Mouse (Mus musculus) liver, embryonic 11.5 days (tissue): ENCODE data around the gene Dusp28. TPM values are rescaled to one million over a fixed set of nuclear protein-coding genes. Genes with fewer than 3 reads are reported as not detected.
A peak's percentile ranks its signal among the peaks of the same experiment; 100 is the strongest.

Source experiments
- ATAC-seq: fragments of 200-750 bp; cut with Nextera tagmentation; replicated peaks from 2 replicates; pipeline ENCODE4 v1.8.0; 2017; ENCODE audit warnings: moderate number of reproducible peaks, mild to moderate bottlenecking, moderate TSS enrichment, moderate library complexity; ENCODE audit not compliant: low FRiP score
- DNase-seq: peaks from one replicate; pipeline ENCODE4 v3.0.0-alpha.2; 2017; ENCODE audit warnings: low spot score
- H3K27ac ChIP-seq: fragments of 300-500 bp; sonication (generic); 2 replicates; pipeline ENCODE4 v1.5.1; 2014; ENCODE audit warnings: mild to moderate bottlenecking, low read depth, low read length, control low read depth
- H3K27me3 ChIP-seq: fragments of 300-500 bp; sonication (generic); replicated peaks from 2 replicates; pipeline ENCODE4 v1.6.1; 2014; ENCODE audit warnings: low read length, mixed read lengths; ENCODE audit not compliant: control insufficient read depth, insufficient read depth
- H3K36me3 ChIP-seq: fragments of 300-500 bp; sonication (generic); 2 replicates; pipeline ENCODE4 v1.6.1; 2014; ENCODE audit warnings: mild to moderate bottlenecking, low read length, moderate library complexity, mixed read lengths; ENCODE audit not compliant: control insufficient read depth, insufficient read depth
- H3K4me1 ChIP-seq: fragments of 300-500 bp; sonication (generic); replicated peaks from 2 replicates; pipeline ENCODE4 v1.6.1; 2014; ENCODE audit warnings: low read length, mixed read lengths; ENCODE audit not compliant: control insufficient read depth, insufficient read depth
- H3K4me2 ChIP-seq: fragments of 300-500 bp; sonication (generic); 2 replicates; pipeline ENCODE4 v1.6.1; 2014; ENCODE audit warnings: mild to moderate bottlenecking, control low read depth, moderate library complexity
- H3K4me3 ChIP-seq: fragments of 300-500 bp; sonication (generic); 2 replicates; pipeline ENCODE4 v1.5.1; 2014; ENCODE audit warnings: low read depth, low read length, control low read depth
- H3K9ac ChIP-seq: fragments of 300-500 bp; sonication (generic); 2 replicates; pipeline ENCODE4 v1.6.1; 2014; ENCODE audit warnings: low read depth, low read length, control low read depth
- H3K9me3 ChIP-seq: fragments of 300-500 bp; sonication (generic); 2 replicates; pipeline ENCODE4 v1.6.1; 2016; ENCODE audit warnings: low read length, inconsistent platforms, mixed read lengths; ENCODE audit not compliant: control insufficient read depth
- WGBS: fragments of 180-500 bp; shearing (Covaris S2); extraction: QIAGEN DNeasy Blood & Tissue Kit; methylation state at CpG from one replicate; pipeline ENCODE4 v1.1.7; 2014; 5-methylcytosine and 5-hydroxymethylcytosine counted together
- polyA plus RNA-seq: library from polyadenylated mRNA; unstranded; fragments of >200 nt; fragmentation: Nextera tagmentation; extraction: Ambion mirVana; gene quantifications from 2 replicates; pipeline ENCODE4 v1.2.1, GENCODE M21; 2014

The Dusp28 gene
- polyA plus RNA-seq, 1 experiment from 2014 or later, result 10.7 TPM

GRCm38 (mm10) chr1:92930171-92930706 is 23.5 kb downstream of the Dusp28 start:
- ATAC-seq, result no peak
- no peaks in the 10 kb centered on the region for H3K36me3 ChIP-seq
- no peak overlapping the region for H3K4me2 ChIP-seq
- 21% methylated on average over 1 of the region's 1 CpGs for WGBS
- peaks cover 7% of the 10 kb centered on the region; the same call in 1 of the 2 replicates for H3K4me1 ChIP-seq
- no peak overlapping the region for H3K9ac ChIP-seq
- H3K9me3 ChIP-seq, result no peaks in the 10 kb centered on the region
- no peak for DNase-seq
- H3K27ac ChIP-seq, result no peak overlapping the region
- H3K27me3 ChIP-seq, result no peaks in the 10 kb centered on the region
- H3K4me3 ChIP-seq, result no peak overlapping the region

DNA sequence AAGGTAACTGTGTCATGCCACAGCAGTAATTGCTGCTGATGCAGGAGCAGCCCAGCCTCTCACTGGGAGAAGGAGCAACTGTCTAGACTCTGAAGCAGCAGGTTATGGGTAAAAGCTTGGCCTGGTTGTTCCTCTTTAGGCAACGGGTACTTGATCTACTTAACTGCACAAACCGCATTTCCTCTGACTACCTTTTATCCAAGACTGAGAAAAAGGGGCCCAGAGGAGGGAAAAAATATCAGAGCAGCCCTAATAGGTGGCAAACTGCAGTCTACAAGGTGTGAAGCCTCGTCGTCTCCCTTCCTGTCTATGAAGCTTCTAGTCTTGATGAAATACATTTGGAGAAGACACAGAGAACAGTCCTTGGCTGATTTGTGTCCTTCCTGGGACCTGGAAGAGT is 26.8 kb downstream of the Dusp28 start:
- no peaks in the 10 kb centered on the region for H3K27me3 ChIP-seq
- H3K9ac ChIP-seq, result peak overlapping the region; percentile 72
- no peak for DNase-seq
- H3K36me3 ChIP-seq, result no peaks in the 10 kb centered on the region
- peak overlapping the region; percentile 83 for H3K4me2 ChIP-seq
- peak overlapping the region; percentile 96 for H3K27ac ChIP-seq
- no peaks in the 10 kb centered on the region for H3K9me3 ChIP-seq
- no peak for ATAC-seq
- WGBS, result 73% methylated on average over 4 of the region's 4 CpGs
- H3K4me1 ChIP-seq, result peaks cover 10% of the 10 kb centered on the region; the same call in 1 of the 2 replicates
- H3K4me3 ChIP-seq, result peak overlapping the region; percentile 84

DNA sequence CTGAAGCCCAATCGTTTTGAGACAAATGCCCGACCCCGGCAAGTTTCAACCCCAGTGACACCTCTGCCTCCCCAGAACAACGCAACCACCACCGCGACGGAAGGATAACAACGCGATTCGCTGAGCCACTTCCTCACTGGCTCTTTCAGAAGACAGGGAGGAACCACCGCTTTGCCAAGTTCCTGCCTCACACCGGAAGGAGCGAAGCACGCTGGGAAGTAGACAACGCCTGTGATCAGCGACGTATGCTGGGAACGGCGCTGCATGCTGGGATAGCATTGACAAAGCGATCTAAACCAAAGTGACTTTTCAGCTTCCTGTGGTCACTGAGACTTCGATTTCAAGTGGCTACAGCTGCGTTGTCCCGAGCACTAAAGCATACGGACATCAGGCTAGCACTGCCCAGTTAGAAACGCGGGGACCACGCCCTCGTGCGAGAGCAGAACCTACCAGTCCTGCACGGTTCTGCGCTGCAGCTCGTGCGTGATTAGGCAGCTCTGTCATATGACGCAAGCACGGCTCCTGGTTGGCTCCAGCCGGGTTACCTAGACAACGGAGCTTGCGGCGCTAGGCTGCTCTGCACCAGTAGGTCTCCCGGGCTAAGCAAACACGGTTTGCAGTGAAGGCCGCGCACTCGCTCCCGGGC is 27.5 kb downstream of the Dusp28 start, which contains the start of gene Capn10:
Gene Capn10 (plus strand): TSS at position 195 of the 646 bp plus-strand sequence.
- peak within 1 kb of the TSS; percentile 72 for H3K9ac ChIP-seq

GRCm38 (mm10) chr1:92935054-92935962 is 28.5 kb downstream of the Dusp28 start:
- Histone ChIP-seq H3K4me1 (peaks cover 10% of the 10 kb centered on the region; the same call in 1 of the 2 replicates), H3K4me2 (peak overlapping the region; percentile 83), H3K4me3 (peak overlapping the region; percentile 84), H3K27me3 (no peaks in the 10 kb centered on the region), H3K9me3 (no peaks in the 10 kb centered on the region), H3K36me3 (peaks cover 6% of the 10 kb centered on the region; the same call in 1 of the 2 replicates), H3K27ac (peak overlapping the region; percentile 96), H3K9ac (peak overlapping the region; percentile 69)
- ATAC-seq (no peak), DNase-seq (no peak)
- WGBS, result 18% methylated on average over 10 of the region's 10 CpGs

More for the DNA sequence above, 27.5 kb downstream of the Dusp28 start, which contains the start of gene Capn10:
- DNase-seq (peak; percentile 93), ATAC-seq (peak; percentile 100)
- Histone ChIP-seq H3K4me3 (peak within 1 kb of the TSS; percentile 84), H3K4me2 (peak within 1 kb of the TSS; percentile 83), H3K27ac (peak within 1 kb of the TSS; percentile 96), H3K9me3 (no peaks in the 10 kb centered on the region), H3K36me3 (peaks cover 2% of the 10 kb centered on the region; the same call in 1 of the 2 replicates), H3K4me1 (peaks cover 10% of the 10 kb centered on the region; the same call in 1 of the 2 replicates), H3K27me3 (no peaks in the 10 kb centered on the region)
- under 1% methylated on average over 45 of the region's 45 CpGs for WGBS

DNA sequence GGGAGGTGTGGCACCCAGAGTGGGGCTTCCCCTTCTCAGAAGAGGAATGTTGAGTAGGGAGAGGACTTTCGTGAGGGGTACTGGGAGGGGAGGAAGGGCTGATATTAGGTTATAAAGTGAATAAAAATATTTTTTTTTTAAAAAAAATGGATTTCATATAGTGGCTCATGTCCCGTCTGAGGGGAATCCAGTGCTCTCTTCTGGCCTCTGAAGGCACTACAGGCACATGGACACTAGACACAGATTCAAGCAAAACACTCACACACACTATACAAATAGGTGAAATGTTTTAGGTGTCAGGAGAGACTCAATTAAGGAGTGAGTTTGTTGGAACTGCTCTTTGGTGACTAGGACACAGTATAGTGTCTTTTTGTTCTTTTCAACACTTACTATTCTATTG is 29.2 kb downstream of the Dusp28 start:
- H3K4me1 ChIP-seq, result peaks cover 10% of the 10 kb centered on the region; the same call in 1 of the 2 replicates
- 54% methylated on average over 2 of the region's 2 CpGs for WGBS
- ATAC-seq (no peak), DNase-seq (no peak)
- H3K36me3 ChIP-seq, result peaks cover 8% of the 10 kb centered on the region; the same call in 1 of the 2 replicates
- no peaks in the 10 kb centered on the region for H3K9me3 ChIP-seq
- no peak overlapping the region for H3K27ac ChIP-seq
- H3K4me2 ChIP-seq, result peak overlapping the region; percentile 83
- H3K9ac ChIP-seq, result no peak overlapping the region
- H3K27me3 ChIP-seq, result no peaks in the 10 kb centered on the region
- no peak overlapping the region for H3K4me3 ChIP-seq

- no peak overlapping the region for H3K4me3 ChIP-seq
- peaks cover 8% of the 10 kb centered on the region; the same call in 1 of the 2 replicates for H3K36me3 ChIP-seq
- no peaks in the 10 kb centered on the region for H3K9me3 ChIP-seq
- DNase-seq (no peak), ATAC-seq (no peak)
- H3K9ac ChIP-seq, result no peak overlapping the region
- H3K4me1 ChIP-seq, result peaks cover 10% of the 10 kb centered on the region; the same call in 1 of the 2 replicates
- no peak overlapping the region for H3K27ac ChIP-seq
- H3K4me2 ChIP-seq, result peak overlapping the region; percentile 0; the same call in 1 of the 2 replicates
- 80% methylated on average over 3 of the region's 3 CpGs for WGBS
- no peaks in the 10 kb centered on the region for H3K27me3 ChIP-seq
Measured at GRCm38 (mm10) chr1:92936467-92936866, 29.7 kb downstream of the Dusp28 start.

DNA sequence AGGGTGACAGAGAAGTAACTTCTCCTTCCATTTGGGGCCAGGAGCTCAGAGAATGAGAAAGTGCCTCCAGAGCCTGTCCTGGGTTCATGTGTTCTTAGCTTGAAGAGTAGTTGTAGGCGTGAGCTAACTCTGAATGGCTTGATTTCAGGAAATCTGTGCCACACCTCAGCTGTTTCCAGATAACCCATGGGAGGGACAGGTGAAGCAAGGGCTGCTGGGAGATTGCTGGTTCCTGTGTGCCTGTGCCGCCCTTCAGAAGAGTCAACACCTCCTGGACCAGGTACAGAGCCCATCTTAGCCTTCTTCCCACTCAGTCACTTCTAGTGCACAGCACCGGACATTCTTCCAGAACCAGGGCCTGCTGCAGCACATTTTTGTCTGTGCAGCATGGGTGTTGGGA is 31.0 kb downstream of the Dusp28 start:
- WGBS, result 79% methylated on average over 3 of the region's 3 CpGs
- no peaks in the 10 kb centered on the region for H3K9me3 ChIP-seq
- H3K27me3 ChIP-seq, result no peaks in the 10 kb centered on the region
- no peak overlapping the region for H3K4me3 ChIP-seq
- peaks cover 10% of the 10 kb centered on the region; the same call in 1 of the 2 replicates for H3K4me1 ChIP-seq
- DNase-seq (no peak), ATAC-seq (no peak)
- H3K27ac ChIP-seq, result no peak overlapping the region
- peaks cover 8% of the 10 kb centered on the region; the same call in 1 of the 2 replicates for H3K36me3 ChIP-seq
- H3K9ac ChIP-seq, result no peak overlapping the region
- no peak overlapping the region for H3K4me2 ChIP-seq

DNA sequence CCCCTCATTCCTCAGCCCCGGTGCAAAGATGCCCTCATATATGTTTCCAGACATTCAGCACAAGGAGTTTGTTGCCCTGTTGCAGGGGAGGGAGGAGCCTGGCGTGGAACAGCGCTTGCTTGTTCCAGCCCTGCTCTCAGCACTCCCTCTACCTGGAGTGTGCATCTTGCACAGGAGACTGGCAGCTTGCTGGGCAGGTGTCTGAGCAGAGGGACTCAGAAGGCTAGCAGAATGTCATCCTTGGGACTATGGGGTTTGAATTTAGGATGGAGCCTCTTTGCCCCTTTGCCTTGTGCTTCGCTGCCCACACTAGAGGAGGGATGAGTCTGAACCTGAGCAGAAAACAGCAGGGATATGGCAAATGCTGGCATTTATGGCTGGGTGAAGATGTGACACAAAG is 33.0 kb downstream of the Dusp28 start:
- Histone ChIP-seq H3K27me3 (no peaks in the 10 kb centered on the region), H3K9ac (no peak overlapping the region), H3K4me2 (no peak overlapping the region), H3K4me3 (no peak overlapping the region), H3K9me3 (no peaks in the 10 kb centered on the region), H3K4me1 (0 out of 2 replicates have a peak, but pooled peaks cover 6% of the 10 kb centered on the region), H3K36me3 (peaks cover 9% of the 10 kb centered on the region), H3K27ac (no peak overlapping the region)
- WGBS, result 84% methylated on average over 4 of the region's 4 CpGs
- DNase-seq, result no peak
- no peak for ATAC-seq
